Mouse (Mus musculus): ENCODE measurements at regions not wholly inside any gene's neighbourhood (a gene's known extent, or its start where the extent isn't known, plus 50 kb on each side); places are given as distances from the start of the nearest gene placed in this dataset.

- Histone ChIP-seq H3K9ac (replicated peaks) (no peak overlapping the region), H3K27ac (replicated peaks) (no peak overlapping the region), H3K4me1 (peaks cover 6% of the 10 kb centered on the region; the same call in 1 of the 2 replicates), H3K9me3 (no peaks in the 10 kb centered on the region), H3K27me3 (no peaks in the 10 kb centered on the region), H3K36me3 (no peaks in the 10 kb centered on the region), H3K4me2 (replicated peaks) (no peak overlapping the region), H3K4me3 (no peak overlapping the region)
- no peak for ATAC-seq (replicated peaks)
- WGBS = 94% methylated on average over 4 of the region's 4 CpGs
Observed at GRCm38 (mm10) chr13:111946271-111946670, 137.5 kb upstream of the Map3k1 start.

- no peak overlapping the region for H3K9ac ChIP-seq (replicated peaks)
- ATAC-seq (replicated peaks) = no peak
- no peak overlapping the region for H3K27ac ChIP-seq (replicated peaks)
- H3K36me3 ChIP-seq = no peaks in the 10 kb centered on the region
- H3K4me3 ChIP-seq = no peak overlapping the region
- H3K4me1 ChIP-seq = peaks cover 6% of the 10 kb centered on the region; the same call in 1 of the 2 replicates
- H3K4me2 ChIP-seq (replicated peaks) = no peak overlapping the region
- no peaks in the 10 kb centered on the region for H3K27me3 ChIP-seq
- H3K9me3 ChIP-seq = no peaks in the 10 kb centered on the region
- WGBS = 89% methylated on average over 8 of the region's 8 CpGs
Observed at GRCm38 (mm10) chr13:111946811-111947210, 138.0 kb upstream of the Map3k1 start.

GRCm38 (mm10) chr13:111948395-111948794, 139.6 kb upstream of the Map3k1 start:
- H3K4me2 ChIP-seq (replicated peaks) = no peak overlapping the region
- no peak overlapping the region for H3K27ac ChIP-seq (replicated peaks)
- no peak for ATAC-seq (replicated peaks)
- H3K36me3 ChIP-seq = no peaks in the 10 kb centered on the region
- WGBS = 84% methylated on average over 3 of the region's 3 CpGs
- no peak overlapping the region for H3K9ac ChIP-seq (replicated peaks)
- no peak overlapping the region for H3K4me3 ChIP-seq
- peaks cover 6% of the 10 kb centered on the region; the same call in 1 of the 2 replicates for H3K4me1 ChIP-seq
- H3K27me3 ChIP-seq = no peaks in the 10 kb centered on the region
- H3K9me3 ChIP-seq = no peaks in the 10 kb centered on the region

GRCm38 (mm10) chr13:111950042-111950441, 141.2 kb upstream of the Map3k1 start:
- H3K4me1 ChIP-seq = no peaks in the 10 kb centered on the region
- H3K27me3 ChIP-seq = no peaks in the 10 kb centered on the region
- no peak overlapping the region for H3K9ac ChIP-seq (replicated peaks)
- H3K27ac ChIP-seq (replicated peaks) = no peak overlapping the region
- H3K4me2 ChIP-seq (replicated peaks) = no peak overlapping the region
- H3K4me3 ChIP-seq = no peak overlapping the region
- 84% methylated on average over 1 of the region's 1 CpGs for WGBS
- H3K9me3 ChIP-seq = no peaks in the 10 kb centered on the region
- H3K36me3 ChIP-seq = no peaks in the 10 kb centered on the region
- no peak for ATAC-seq (replicated peaks)

- no peak for ATAC-seq (replicated peaks)
- Histone ChIP-seq H3K27ac (replicated peaks) (no peak overlapping the region), H3K4me3 (no peak overlapping the region), H3K9ac (replicated peaks) (no peak overlapping the region), H3K4me2 (replicated peaks) (no peak overlapping the region), H3K9me3 (no peaks in the 10 kb centered on the region), H3K27me3 (no peaks in the 10 kb centered on the region), H3K4me1 (no peaks in the 10 kb centered on the region), H3K36me3 (no peaks in the 10 kb centered on the region)
- 19% methylated on average over 8 of the region's 8 CpGs for WGBS
Observed at GRCm38 (mm10) chr13:111953860-111954519, 145.2 kb upstream of the Map3k1 start.

GRCm38 (mm10) chr13:111954520-111954884, 145.7 kb upstream of the Map3k1 start:
- Histone ChIP-seq H3K9me3 (no peaks in the 10 kb centered on the region), H3K36me3 (no peaks in the 10 kb centered on the region), H3K4me1 (no peaks in the 10 kb centered on the region), H3K27ac (replicated peaks) (no peak overlapping the region), H3K4me2 (replicated peaks) (no peak overlapping the region), H3K27me3 (no peaks in the 10 kb centered on the region), H3K4me3 (no peak overlapping the region), H3K9ac (replicated peaks) (no peak overlapping the region)
- no peak for ATAC-seq (replicated peaks)
- 12% methylated on average over 6 of the region's 6 CpGs for WGBS

- Histone ChIP-seq H3K9me3 (no peaks in the 10 kb centered on the region), H3K4me3 (no peak overlapping the region), H3K9ac (replicated peaks) (no peak overlapping the region), H3K4me1 (no peaks in the 10 kb centered on the region), H3K36me3 (no peaks in the 10 kb centered on the region), H3K4me2 (replicated peaks) (no peak overlapping the region), H3K27ac (replicated peaks) (no peak overlapping the region), H3K27me3 (no peaks in the 10 kb centered on the region)
- WGBS = 89% methylated on average over 3 of the region's 3 CpGs
- no peak for ATAC-seq (replicated peaks)
Observed at GRCm38 (mm10) chr13:111957118-111957517, 148.3 kb upstream of the Map3k1 start.

GRCm38 (mm10) chr13:111957674-111958273, 149.0 kb upstream of the Map3k1 start:
- Histone ChIP-seq H3K9ac (replicated peaks) (no peak overlapping the region), H3K27ac (replicated peaks) (no peak overlapping the region), H3K4me1 (no peaks in the 10 kb centered on the region), H3K4me3 (no peak overlapping the region), H3K27me3 (no peaks in the 10 kb centered on the region), H3K36me3 (no peaks in the 10 kb centered on the region), H3K4me2 (replicated peaks) (no peak overlapping the region), H3K9me3 (no peaks in the 10 kb centered on the region)
- 91% methylated on average over 11 of the region's 11 CpGs for WGBS
- no peak for ATAC-seq (replicated peaks)

GRCm38 (mm10) chr13:111958421-111958820, 149.6 kb upstream of the Map3k1 start:
- H3K9me3 ChIP-seq = no peaks in the 10 kb centered on the region
- WGBS = 97% methylated on average over 1 of the region's 1 CpGs
- H3K27ac ChIP-seq (replicated peaks) = no peak overlapping the region
- H3K9ac ChIP-seq (replicated peaks) = no peak overlapping the region
- H3K36me3 ChIP-seq = no peaks in the 10 kb centered on the region
- H3K4me1 ChIP-seq = no peaks in the 10 kb centered on the region
- H3K27me3 ChIP-seq = no peaks in the 10 kb centered on the region
- no peak overlapping the region for H3K4me2 ChIP-seq (replicated peaks)
- no peak for ATAC-seq (replicated peaks)
- no peak overlapping the region for H3K4me3 ChIP-seq

GRCm38 (mm10) chr13:111960036-111960435, 151.2 kb upstream of the Map3k1 start:
- Histone ChIP-seq H3K27me3 (no peaks in the 10 kb centered on the region), H3K4me2 (replicated peaks) (no peak overlapping the region), H3K9me3 (no peaks in the 10 kb centered on the region), H3K4me1 (no peaks in the 10 kb centered on the region), H3K4me3 (no peak overlapping the region), H3K36me3 (no peaks in the 10 kb centered on the region), H3K9ac (replicated peaks) (no peak overlapping the region), H3K27ac (replicated peaks) (no peak overlapping the region)
- ATAC-seq (replicated peaks) = no peak
- WGBS = 99% methylated on average over 2 of the region's 2 CpGs

GRCm38 (mm10) chr13:111961423-111961822, 152.6 kb upstream of the Map3k1 start:
- 83% methylated on average over 6 of the region's 6 CpGs for whole genome bisulfite sequencing
- ATAC-seq (replicated peaks) = no peak
- H3K27me3 ChIP-seq = no peaks in the 10 kb centered on the region
- H3K36me3 ChIP-seq = no peaks in the 10 kb centered on the region
- no peak overlapping the region for H3K4me2 ChIP-seq (replicated peaks)
- no peak overlapping the region for H3K4me3 ChIP-seq
- peaks cover 3% of the 10 kb centered on the region; the same call in 1 of the 2 replicates for H3K4me1 ChIP-seq
- H3K9me3 ChIP-seq = no peaks in the 10 kb centered on the region
- no peak overlapping the region for H3K27ac ChIP-seq (replicated peaks)
- no peak overlapping the region for H3K9ac ChIP-seq (replicated peaks)

- no peak overlapping the region for H3K4me2 ChIP-seq (replicated peaks)
- H3K9me3 ChIP-seq = no peaks in the 10 kb centered on the region
- no peaks in the 10 kb centered on the region for H3K36me3 ChIP-seq
- no peak overlapping the region for H3K27ac ChIP-seq (replicated peaks)
- ATAC-seq (replicated peaks) = no peak
- H3K9ac ChIP-seq (replicated peaks) = no peak overlapping the region
- H3K4me1 ChIP-seq = peaks cover 6% of the 10 kb centered on the region
- H3K4me3 ChIP-seq = no peak overlapping the region
- 96% methylated on average over 4 of the region's 4 CpGs for WGBS
- H3K27me3 ChIP-seq = no peaks in the 10 kb centered on the region
Observed at GRCm38 (mm10) chr13:111962155-111962554, 153.4 kb upstream of the Map3k1 start.

- Histone ChIP-seq H3K9ac (replicated peaks) (no peak overlapping the region), H3K36me3 (no peaks in the 10 kb centered on the region), H3K27ac (replicated peaks) (no peak overlapping the region), H3K9me3 (no peaks in the 10 kb centered on the region), H3K4me2 (replicated peaks) (no peak overlapping the region), H3K4me1 (peaks cover 6% of the 10 kb centered on the region), H3K4me3 (no peak overlapping the region), H3K27me3 (no peaks in the 10 kb centered on the region)
- ATAC-seq (replicated peaks) = no peak
- 84% methylated on average over 6 of the region's 6 CpGs for WGBS
Observed at GRCm38 (mm10) chr13:111966113-111966512, 157.3 kb upstream of the Map3k1 start.
